Mouse (Mus musculus): ENCODE results near the gene Gm3468. TPM values are rescaled to one million over a fixed set of nuclear protein-coding genes. Genes with fewer than 3 reads are reported as not detected.
"Not testable (repeated sequence)": the region's sequence is repeated elsewhere in the genome, so short reads cannot be mapped to it uniquely, and the experiment has no call there.

Gm3468 gene
- 1.4 and 1.8 TPM in 2 replicates for polyA plus RNA-seq (2015; fragmentation: Nextera tagmentation; extraction: Ambion mirVana)

- not testable (repeated sequence) for H3K9ac ChIP-seq (ENCODE audit: low read length); H3K4me1 ChIP-seq (ENCODE audit: control insufficient read depth, insufficient read depth, low read length); H3K27ac ChIP-seq (ENCODE audit: low read length); H3K27me3 ChIP-seq (ENCODE audit: control insufficient read depth, insufficient read depth, low read length); H3K9me3 ChIP-seq (replicated peaks; ENCODE audit: control insufficient read depth, low read length); H3K36me3 ChIP-seq (ENCODE audit: control insufficient read depth, insufficient read depth, low read length)
- WGBS: under 1% methylated on average over 36 of the region's 51 CpGs
- ATAC-seq (ENCODE audit: insufficient read depth, low FRiP score): peak; percentile 79
- Histone ChIP-seq H3K4me2 (ENCODE audit: low read depth, low read length) (peak within 1 kb of the TSS; percentile 44), H3K4me3 (replicated peaks; ENCODE audit: low read length) (peak within 1 kb of the TSS; percentile 35)
These were observed at the start of gene Gm3468 for GRCm38 (mm10) chr14:6108272-6108925. Gm3468 (minus strand) TSS chr14:6108665.

GRCm38 (mm10) chr14:6125707-6126106 lies 17.2 kb upstream of the Gm3468 start, which contains the start of gene Gm3476:
Gm3476 (minus strand) TSS chr14:6125807.
- not testable (repeated sequence) for H3K27ac ChIP-seq (ENCODE audit: low read length); H3K27me3 ChIP-seq (ENCODE audit: control insufficient read depth, insufficient read depth, low read length); H3K4me2 ChIP-seq (ENCODE audit: low read depth, low read length); H3K9ac ChIP-seq (ENCODE audit: low read length); H3K36me3 ChIP-seq (ENCODE audit: control insufficient read depth, insufficient read depth, low read length); H3K4me3 ChIP-seq (replicated peaks; ENCODE audit: low read length); ATAC-seq (ENCODE audit: insufficient read depth, low FRiP score); H3K4me1 ChIP-seq (ENCODE audit: control insufficient read depth, insufficient read depth, low read length); H3K9me3 ChIP-seq (replicated peaks; ENCODE audit: control insufficient read depth, low read length)
- WGBS: no CpG with 5 or more reads among the region's 1 CpGs

GRCm38 (mm10) chr14:6107500-6107899 lies 965 bp downstream of the Gm3468 start:
- H3K4me2 ChIP-seq (ENCODE audit: low read depth, low read length): peak overlapping the region; percentile 44
- not testable (repeated sequence) for H3K9me3 ChIP-seq (replicated peaks; ENCODE audit: control insufficient read depth, low read length); H3K4me1 ChIP-seq (ENCODE audit: control insufficient read depth, insufficient read depth, low read length); H3K9ac ChIP-seq (ENCODE audit: low read length); H3K27me3 ChIP-seq (ENCODE audit: control insufficient read depth, insufficient read depth, low read length); ATAC-seq (ENCODE audit: insufficient read depth, low FRiP score); H3K36me3 ChIP-seq (ENCODE audit: control insufficient read depth, insufficient read depth, low read length); H3K27ac ChIP-seq (ENCODE audit: low read length)
- WGBS: 8% methylated on average over 8 of the region's 9 CpGs
- H3K4me3 ChIP-seq (replicated peaks; ENCODE audit: low read length): peak overlapping the region; percentile 35; the same call in 1 of the 2 replicates

GRCm38 (mm10) chr14:6093842-6094241 lies 14.6 kb downstream of the Gm3468 start, which contains the start of gene Gm8206:
Gm8206 (minus strand) TSS chr14:6093942.
- 81% methylated on average over 2 of the region's 3 CpGs for WGBS
- not testable (repeated sequence) for H3K4me3 ChIP-seq (replicated peaks; ENCODE audit: low read length); ATAC-seq (ENCODE audit: insufficient read depth, low FRiP score); H3K36me3 ChIP-seq (ENCODE audit: control insufficient read depth, insufficient read depth, low read length); H3K4me2 ChIP-seq (ENCODE audit: low read depth, low read length); H3K9ac ChIP-seq (ENCODE audit: low read length); H3K27ac ChIP-seq (ENCODE audit: low read length); H3K9me3 ChIP-seq (replicated peaks; ENCODE audit: control insufficient read depth, low read length); H3K4me1 ChIP-seq (ENCODE audit: control insufficient read depth, insufficient read depth, low read length); H3K27me3 ChIP-seq (ENCODE audit: control insufficient read depth, insufficient read depth, low read length)

- 77% methylated on average over 2 of the region's 4 CpGs for WGBS
These were observed 50.3 kb downstream of the Gm3468 start, which contains the start of gene Gm6337 for GRCm38 (mm10) chr14:6058167-6058566. Gm6337 (minus strand) TSS chr14:6058267.

More at GRCm38 (mm10) chr14:6058167-6058566, 50.3 kb downstream of the Gm3468 start, which contains the start of gene Gm6337:
- H3K36me3 ChIP-seq (ENCODE audit: control insufficient read depth, insufficient read depth, low read length); H3K4me1 ChIP-seq (ENCODE audit: control insufficient read depth, insufficient read depth, low read length); H3K27ac ChIP-seq (ENCODE audit: low read length); H3K4me3 ChIP-seq (replicated peaks; ENCODE audit: low read length); H3K9ac ChIP-seq (ENCODE audit: low read length); H3K27me3 ChIP-seq (ENCODE audit: control insufficient read depth, insufficient read depth, low read length); H3K9me3 ChIP-seq (replicated peaks; ENCODE audit: control insufficient read depth, low read length); H3K4me2 ChIP-seq (ENCODE audit: low read depth, low read length); ATAC-seq (ENCODE audit: insufficient read depth, low FRiP score): not testable (repeated sequence)

Other genes starting within 250 kb of the Gm3468 start
- gene Gm8237, start 228.3 kb downstream of the Gm3468 start, polyA plus RNA-seq (2015; fragmentation: Nextera tagmentation; extraction: Ambion mirVana): 0.42 and 0.46 TPM in 2 replicates
- gene Gm3248, start 146.9 kb downstream of the Gm3468 start, polyA plus RNA-seq (2015; fragmentation: Nextera tagmentation; extraction: Ambion mirVana): 0.51 and 0.94 TPM in 2 replicates
- not detected in 2 replicates for gene Gm3453, start 129.5 kb downstream of the Gm3468 start, polyA plus RNA-seq (2015; fragmentation: Nextera tagmentation; extraction: Ambion mirVana)
- gene Gm6337, start 50.4 kb downstream of the Gm3468 start, polyA plus RNA-seq (2015; fragmentation: Nextera tagmentation; extraction: Ambion mirVana): not detected in 2 replicates
- gene Gm8206, start 14.7 kb downstream of the Gm3468 start, polyA plus RNA-seq (2015; fragmentation: Nextera tagmentation; extraction: Ambion mirVana): 1.4 and 2.4 TPM in 2 replicates
- not detected in 2 replicates for gene Gm3476, start 17.1 kb upstream of the Gm3468 start, polyA plus RNA-seq (2015; fragmentation: Nextera tagmentation; extraction: Ambion mirVana)
- not detected in 2 replicates for gene Gm21560, start 110.6 kb upstream of the Gm3468 start, polyA plus RNA-seq (2015; fragmentation: Nextera tagmentation; extraction: Ambion mirVana)
- 0.82 and 1.3 TPM in 2 replicates for gene Gm3411, start 178.6 kb upstream of the Gm3468 start, polyA plus RNA-seq (2015; fragmentation: Nextera tagmentation; extraction: Ambion mirVana)
- not detected in 2 replicates for gene Gm21103, start 196.2 kb upstream of the Gm3468 start, polyA plus RNA-seq (2015; fragmentation: Nextera tagmentation; extraction: Ambion mirVana)
- gene Gm3618, start 235.0 kb upstream of the Gm3468 start, polyA plus RNA-seq (2015; fragmentation: Nextera tagmentation; extraction: Ambion mirVana): not detected in 2 replicates

Data from stomach, embryonic 16.5 days (tissue).